Mouse (Mus musculus) Patski (cell line): ENCODE measurements around the gene Kdm4b. TPM values are rescaled to one million over a fixed set of nuclear protein-coding genes. Genes with fewer than 3 reads are reported as not detected.

Experiments used
- ATAC-seq: fragments of 100-300 bp; one replicate; pipeline ENCODE4 v1.8.0; 2021
- CTCF ChIA-PET: fragments of 350-600 bp; sonication (Branson Sonifier 250); formaldehyde crosslinking; loops from one replicate; lab custom pipeline; 2022; ENCODE audit warnings: inconsistent platforms; lab: Charles Lee
- POLR2A ChIA-PET: fragments of 350-600 bp; sonication (Branson Sonifier 250); formaldehyde crosslinking; loops from one replicate; lab custom pipeline; 2022; ENCODE audit warnings: antibody characterized with exemption, inconsistent platforms; lab: Charles Lee
- DNase-seq: peaks from one replicate; pipeline ENCODE4 v3.0.0-alpha.2; 2011; ENCODE audit warnings: low read depth, low spot score
- H3K27me3 ChIP-seq: fragments of 371-371 bp; one replicate; pipeline ENCODE4 v1.5.1; 2021
- CTCF ChIP-seq: fragments of 100-300 bp; IDR thresholded peaks from one replicate; pipeline ENCODE4 v1.5.1; 2021
- in situ Hi-C: fragments of 300-500 bp; cut with MboI; formaldehyde crosslinking; loops from 3 replicates; pipeline ENCODE4 v1.11.1; 2018; ENCODE audit warnings: low pct_unique_long_range_greater_than_20kb, mixed read lengths
- polyA plus RNA-seq: library from polyadenylated mRNA; unstranded; gene quantifications from one replicate; pipeline ENCODE4 v1.2.3, GENCODE M21; 2021

The Kdm4b gene
- polyA plus RNA-seq, 1 experiment from 2014 or later: 29.1 TPM

GRCm38 (mm10) chr17:56359864-56360263 is 34.0 kb downstream of the Kdm4b start:
- ChIA-PET POLR2A (interaction anchor here (1.6 kb wide), 1 partner anchor 9 kb away, joined by 5 read pairs; no protein-coding TSS in a partner anchor), CTCF (interaction anchor here (0.9 to 2.5 kb wide), 10 partner anchors 9 to 199 kb away, joined by 3 to 7 read pairs (median 4); partner anchors contain the start of gene Ptprs)
- H3K27me3 ChIP-seq: no peaks in the 10 kb centered on the region
- DNase-seq (no peak), ATAC-seq (no peak)
- TF ChIP-seq CTCF: no peak
- in situ Hi-C loops: loop anchor here (5.0 kb wide), 3 partner anchors 122 to 312 kb away; partner anchors contain the start of genes Gm20219 and Ranbp3

GRCm38 (mm10) chr17:56360451-56360850 is 34.6 kb downstream of the Kdm4b start:
- peak; percentile 89 for ATAC-seq
- no peak for DNase-seq
- in situ Hi-C loops: no loop called here
- POLR2A ChIA-PET: interaction anchor here (0.6 to 1.6 kb wide), 2 partner anchors 9 to 126 kb away, joined by 3 to 5 read pairs; no protein-coding TSS in a partner anchor
- no peaks in the 10 kb centered on the region for H3K27me3 ChIP-seq
- no peak for TF ChIP-seq CTCF
- CTCF ChIA-PET: interaction anchor here (0.9 to 2.5 kb wide), 10 partner anchors 9 to 198 kb away, joined by 3 to 7 read pairs (median 4); partner anchors contain the start of gene Ptprs

GRCm38 (mm10) chr17:56361542-56361941 is 35.7 kb downstream of the Kdm4b start:
- in situ Hi-C loops: no loop called here
- H3K27me3 ChIP-seq: no peaks in the 10 kb centered on the region
- ATAC-seq (no peak), DNase-seq (no peak)
- TF ChIP-seq CTCF: no peak
- POLR2A ChIA-PET: no interaction called here
- CTCF ChIA-PET: interaction anchor here (1.7 kb wide), 1 partner anchor 118 kb away, joined by 7 read pairs; no protein-coding TSS in a partner anchor

GRCm38 (mm10) chr17:56365791-56366673 is 40.2 kb downstream of the Kdm4b start:
- in situ Hi-C loops: no loop called here
- ChIA-PET CTCF (interaction anchor here (0.8 kb wide), 1 partner anchor 15 kb away, joined by 3 read pairs; no protein-coding TSS in a partner anchor), POLR2A (no interaction called here)
- H3K27me3 ChIP-seq: no peaks in the 10 kb centered on the region
- ATAC-seq: peak; percentile 79
- TF ChIP-seq CTCF: no peak
- peak; percentile 73 for DNase-seq

GRCm38 (mm10) chr17:56368291-56368790 is 42.5 kb downstream of the Kdm4b start:
- CTCF ChIA-PET: interaction anchor here (1.2 to 1.3 kb wide), 3 partner anchors 14 to 184 kb away, joined by 3 read pairs; no protein-coding TSS in a partner anchor
- in situ Hi-C loops: no loop called here

GRCm38 (mm10) chr17:56370090-56370489 is 44.2 kb downstream of the Kdm4b start:
- ChIA-PET CTCF (interaction anchor here (1.2 to 2.2 kb wide), 2 partner anchors 9 to 10 kb away, joined by 3 to 7 read pairs; no protein-coding TSS in a partner anchor), POLR2A (no interaction called here)
- ATAC-seq (no peak), DNase-seq (no peak)
- in situ Hi-C loops: no loop called here
- no peaks in the 10 kb centered on the region for H3K27me3 ChIP-seq
- TF ChIP-seq CTCF: no peak

More at GRCm38 (mm10) chr17:56368291-56368790, 42.5 kb downstream of the Kdm4b start:
- POLR2A ChIA-PET: interaction anchor here (1.1 to 1.2 kb wide), 2 partner anchors 8 to 13 kb away, joined by 3 to 5 read pairs; no protein-coding TSS in a partner anchor
- no peaks in the 10 kb centered on the region for H3K27me3 ChIP-seq
- no peak for TF ChIP-seq CTCF
- DNase-seq (no peak), ATAC-seq (no peak)

GRCm38 (mm10) chr17:56371029-56371660 is 45.3 kb downstream of the Kdm4b start:
- TF ChIP-seq CTCF: no peak
- ChIA-PET POLR2A (no interaction called here), CTCF (interaction anchor here (1.0 to 2.5 kb wide), 4 partner anchors 10 to 182 kb away, joined by 3 to 7 read pairs (median 4); no protein-coding TSS in a partner anchor)
- DNase-seq: no peak
- no peaks in the 10 kb centered on the region for H3K27me3 ChIP-seq
- in situ Hi-C loops: no loop called here
- no peak for ATAC-seq

GRCm38 (mm10) chr17:56372109-56372508 is 46.2 kb downstream of the Kdm4b start:
- ChIA-PET POLR2A (interaction anchor here (1.0 kb wide), 1 partner anchor 12 kb away, joined by 3 read pairs; no protein-coding TSS in a partner anchor), CTCF (interaction anchor here (0.5 to 2.5 kb wide), 2 partner anchors 15 to 127 kb away, joined by 3 to 6 read pairs; no protein-coding TSS in a partner anchor)
- no peak for TF ChIP-seq CTCF
- in situ Hi-C loops: no loop called here
- no peak for ATAC-seq
- DNase-seq: no peak
- no peaks in the 10 kb centered on the region for H3K27me3 ChIP-seq

- ChIA-PET POLR2A (interaction anchor here (1.0 kb wide), 1 partner anchor 10 kb away, joined by 3 read pairs; no protein-coding TSS in a partner anchor), CTCF (interaction anchor here (1.2 to 2.5 kb wide), 3 partner anchors 9 to 16 kb away, joined by 3 to 6 read pairs (median 3); no protein-coding TSS in a partner anchor)
- no peak for TF ChIP-seq CTCF
Measured at GRCm38 (mm10) chr17:56373136-56374034, 47.5 kb downstream of the Kdm4b start.

More at GRCm38 (mm10) chr17:56373136-56374034, 47.5 kb downstream of the Kdm4b start:
- no peak for DNase-seq
- no peaks in the 10 kb centered on the region for H3K27me3 ChIP-seq
- in situ Hi-C loops: no loop called here
- ATAC-seq: no peak
